Mouse (Mus musculus): ENCODE results near the gene Cenpx. TPM values are rescaled to one million over a fixed set of nuclear protein-coding genes. Genes with fewer than 3 reads are reported as not detected.

Gene Cenpx
- total RNA-seq, 2 experiments from 2014 or later = 19.7 to 20.8 TPM

DNA sequence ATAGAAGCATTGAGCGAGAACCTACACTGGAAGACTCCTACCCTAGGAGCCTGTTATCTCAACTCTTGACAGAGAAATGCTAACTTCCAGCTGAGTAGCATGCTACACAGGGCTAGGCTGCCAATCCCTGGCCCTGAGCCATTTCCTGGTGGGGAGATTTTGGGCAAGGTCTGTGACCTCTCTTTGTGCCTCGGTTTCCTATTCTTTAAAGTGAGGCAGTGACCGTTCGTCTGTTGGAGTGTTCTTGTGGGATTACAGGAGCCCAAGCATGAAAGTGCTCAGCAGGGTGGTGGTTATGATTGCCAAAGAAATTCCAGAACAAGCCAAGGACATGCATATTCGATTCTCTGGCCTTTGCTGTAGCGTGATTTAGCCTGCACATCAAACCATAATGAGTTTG is 50.8 kb downstream of the Cenpx start:
- no peak for DNase-seq (ENCODE audit: low spot score in 2 of 2)

DNA sequence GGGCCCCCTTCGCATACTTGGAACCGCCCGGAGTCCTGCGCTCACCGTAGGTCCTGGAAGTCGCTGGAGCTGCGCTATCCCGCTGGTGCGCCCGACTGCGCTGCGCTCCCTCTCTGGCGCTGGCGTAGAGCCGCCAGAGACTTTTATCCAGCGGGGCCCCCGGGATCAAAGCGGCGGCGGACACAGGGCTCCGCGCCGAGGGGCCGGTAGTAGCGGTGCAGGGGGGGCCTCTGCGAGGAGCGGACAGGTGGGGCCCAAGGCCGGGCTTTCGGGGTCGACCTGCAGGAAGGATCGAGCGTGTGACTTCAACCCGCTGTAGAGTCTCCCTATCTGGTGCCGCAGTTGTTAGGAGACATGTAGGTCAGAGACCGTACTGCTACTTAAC is 52.5 kb downstream of the Cenpx start, which contains the start of gene Notum:
Gene Notum, minus strand, starts transcription at position 100 of the 385 bp plus-strand sequence.
- no peak for DNase-seq (ENCODE audit: low spot score in 2 of 2)

Other genes starting within 250 kb of the Cenpx start
- gene Arl16, start 246.1 kb downstream of the Cenpx start, total RNA-seq (2021) = 10 to 100 TPM; 47.2 to 49.7 TPM
- gene Mrpl12, start 229.1 kb downstream of the Cenpx start, total RNA-seq (2021) = 10 to 100 TPM; 64.4 to 74.4 TPM
- gene Slc25a10, start 221.9 kb downstream of the Cenpx start, total RNA-seq (2021) = 10 to 100 TPM; 19.6 to 22.6 TPM
- under 1 TPM in 1 of 2 experiments, not detected in 1; 0.52 TPM for gene Gcgr, start 183.0 kb downstream of the Cenpx start, total RNA-seq (2021)
- gene Mcrip1, start 164.0 kb downstream of the Cenpx start, total RNA-seq (2021) = 10 to 100 TPM; 74.9 to 77.0 TPM
- gene Ppp1r27, start 162.6 kb downstream of the Cenpx start, total RNA-seq (2021) = not detected
- 100 to 1,000 TPM; 127 to 129 TPM for gene P4hb, start 140.5 kb downstream of the Cenpx start, total RNA-seq (2021)
- gene Arhgdia, start 132.1 kb downstream of the Cenpx start, total RNA-seq (2021) = 100 to 1,000 TPM; 310 to 324 TPM
- gene Alyref, start 115.4 kb downstream of the Cenpx start, total RNA-seq (2021) = 10 to 100 TPM; 60.8 to 62.9 TPM
- 10 to 100 TPM; 95.1 to 98.8 TPM for gene Anapc11, start 115.3 kb downstream of the Cenpx start, total RNA-seq (2021)
- 1 to 10 TPM in 1 of 2 experiments, not detected in 1; 1.3 TPM for gene Npb, start 105.3 kb downstream of the Cenpx start, total RNA-seq (2021)
- 100 to 1,000 TPM; 124 to 136 TPM for gene Pcyt2, start 95.8 kb downstream of the Cenpx start, total RNA-seq (2021)
- 10 to 100 TPM; 34.9 to 38.6 TPM for gene Sirt7, start 88.5 kb downstream of the Cenpx start, total RNA-seq (2021)
- gene Mafg, start 80.1 kb downstream of the Cenpx start, total RNA-seq (2021) = 10 to 100 TPM; 86.8 to 94.3 TPM
- 1 to 10 TPM; 1.0 to 1.6 TPM for gene Pycr1, start 70.0 kb downstream of the Cenpx start, total RNA-seq (2021)
- 1 to 10 TPM; 7.3 to 8.2 TPM for gene Myadml2, start 65.6 kb downstream of the Cenpx start, total RNA-seq (2021)
- gene Notum, start 52.6 kb downstream of the Cenpx start, total RNA-seq (2021) = 1 to 10 TPM; 2.7 to 5.0 TPM
- gene Aspscr1, start 40.8 kb downstream of the Cenpx start, total RNA-seq (2021) = 10 to 100 TPM; 51.1 to 57.7 TPM
- 10 to 100 TPM; 53.0 to 56.2 TPM for gene Lrrc45, start 187 bp upstream of the Cenpx start, total RNA-seq (2021)
- gene Rac3, start 7.7 kb upstream of the Cenpx start, total RNA-seq (2021) = 10 to 100 TPM; 28.9 to 38.6 TPM
- 10 to 100 TPM in 1 of 2 experiments, 1 to 10 TPM in 1; 8.5 to 11.9 TPM for gene Dcxr, start 13.5 kb upstream of the Cenpx start, total RNA-seq (2021)
- 1 to 10 TPM; 1.7 to 2.9 TPM for gene Cbr2, start 18.4 kb upstream of the Cenpx start, total RNA-seq (2021)
- 10 to 100 TPM; 31.4 to 50.3 TPM for gene Hmga1b, start 49.1 kb upstream of the Cenpx start, total RNA-seq (2021)
- 10 to 100 TPM; 53.1 to 56.6 TPM for gene Rfng, start 70.5 kb upstream of the Cenpx start, total RNA-seq (2021)
- gene Gps1, start 70.5 kb upstream of the Cenpx start, total RNA-seq (2021) = 100 to 1,000 TPM; 148 to 152 TPM
- gene Dus1l, start 82.7 kb upstream of the Cenpx start, total RNA-seq (2021) = 10 to 100 TPM; 40.2 to 44.9 TPM
- gene Fasn, start 110.8 kb upstream of the Cenpx start, total RNA-seq (2021) = 100 to 1,000 TPM; 159 to 179 TPM
- gene Ccdc57, start 219.1 kb upstream of the Cenpx start, total RNA-seq (2021) = 1 to 10 TPM; 7.2 to 9.3 TPM
- gene Slc16a3, start 234.7 kb upstream of the Cenpx start, total RNA-seq (2021) = 1 to 10 TPM; 3.9 to 4.0 TPM